9 mouse cellular contexts compared by ENCODE assay signal in genomic region chr19:7441493-7441892, GRCm38 (mm10). TPM values are rescaled to one million over a fixed set of nuclear protein-coding genes. Genes with fewer than 3 reads are reported as not detected.
DNase-seq lines count a peak whose midpoint lies in the region; ATAC-seq and TF ChIP-seq lines count a peak whose summit lies in the region.
"Had no signal": no experiment of that assay in that cellular context is flagged by ENCODE, and none has a peak within 500 bp of the region (broad histone marks: within the 10 kb centered on the region; RNA-seq: fewer than 3 reads in every experiment).

No protein-coding gene starts in this region.

- 59% methylated on average over 14 of the region's 14 CpGs for WGBS in limb, embryonic 10.5 days
- WGBS in midbrain, postnatal 0 days, result 67% methylated on average over 14 of the region's 14 CpGs

- ATAC-seq in midbrain, postnatal 0 days (ENCODE audit: low FRiP score), result 0 out of 2 replicates have a peak, but pooled peaks have one; percentile 13

- no peaks in the 10 kb centered on the region for H3K36me3 ChIP-seq in ES-Bruce4 (ENCODE audit: control insufficient read depth, insufficient read depth, low read length, poor library complexity, severe bottlenecking)
- H3K36me3 ChIP-seq in limb, embryonic 10.5 days, result peaks cover 8% of the 10 kb centered on the region
- no peaks in the 10 kb centered on the region for H3K36me3 ChIP-seq in midbrain, postnatal 0 days (ENCODE audit: insufficient read depth, low read length)
- H3K36me3 ChIP-seq: stomach, embryonic 15.5 days had no signal

- H3K4me1 ChIP-seq in ES-Bruce4 (ENCODE audit: control insufficient read depth, insufficient read depth, low read length), result no peaks in the 10 kb centered on the region
- H3K4me1 ChIP-seq in limb, embryonic 10.5 days, result peaks cover 4% of the 10 kb centered on the region; the same call in 1 of the 2 replicates
- no peaks in the 10 kb centered on the region for H3K4me1 ChIP-seq in midbrain, postnatal 0 days (ENCODE audit: insufficient read depth, low read length)

- TF ChIP-seq CTCF in ES-Bruce4 (IDR thresholded peaks at IDR 0.05; ENCODE audit: low read depth, low read length), result no peak
- TF ChIP-seq CTCF in midbrain, postnatal 0 days (IDR thresholded peaks at IDR 0.05), result peak; percentile 75

- peak overlapping the region; percentile 54 for H3K9ac ChIP-seq in ES-Bruce4 (ENCODE audit: low read depth, poor library complexity, severe bottlenecking)
- no peak overlapping the region for H3K9ac ChIP-seq in midbrain, postnatal 0 days (replicated peaks; ENCODE audit: low read length, poor library complexity, severe bottlenecking)
- H3K9ac ChIP-seq: stomach, embryonic 15.5 days had no signal

- H3K4me3 ChIP-seq in ES-Bruce4 (ENCODE audit: low read depth, low read length), result peak overlapping the region; percentile 45
- peak overlapping the region; percentile 8; the same call in 1 of the 2 replicates for H3K4me3 ChIP-seq in limb, embryonic 10.5 days
- H3K4me3 ChIP-seq in midbrain, postnatal 0 days (ENCODE audit: low read depth, low read length), result no peak overlapping the region
- H3K4me3 ChIP-seq: stomach, embryonic 15.5 days had no signal

- intact Hi-C loops in heart, postnatal 25 days (cut with DNase I), result loop anchor here (5.0 kb wide), 1 partner anchor 41 kb away; the partner anchor contains the start of gene Rtn3

- peak; percentile 62 for DNase-seq in heart, adult 8-10 months (ENCODE audit: low spot score)
- DNase-seq in heart, postnatal 25 days (ENCODE audit: low spot score), result no peak
- peak; percentile 73 to 81 for DNase-seq in cerebellum, postnatal 10 days
- peak; percentile 20 to 64 for DNase-seq in gastrocnemius, postnatal 4 days (ENCODE audit: low spot score in 2 of 2)
- peak; percentile 57 for DNase-seq in limb, embryonic 10.5 days (ENCODE audit: low spot score)
- peak; percentile 69 for DNase-seq in midbrain, postnatal 0 days (ENCODE audit: low spot score)
- DNase-seq in thymus, postnatal 0 days (ENCODE audit: low spot score), result peak; percentile 73

- TF ChIP-seq POLR2A in ES-Bruce4 (IDR thresholded peaks at IDR 0.05; ENCODE audit: insufficient read depth, low read length), result no peak

- H3K27ac ChIP-seq in ES-Bruce4 (ENCODE audit: insufficient read depth, low read length), result no peak overlapping the region
- no peak overlapping the region for H3K27ac ChIP-seq in limb, embryonic 10.5 days
- H3K27ac ChIP-seq in midbrain, postnatal 0 days (ENCODE audit: low read depth, low read length), result no peak overlapping the region
- H3K27ac ChIP-seq: stomach, embryonic 15.5 days had no signal

- H3K27me3 ChIP-seq in ES-Bruce4 (ENCODE audit: control insufficient read depth, insufficient read depth, low read length, poor library complexity, severe bottlenecking), result no peaks in the 10 kb centered on the region
- H3K27me3 ChIP-seq in limb, embryonic 10.5 days (ENCODE audit: low read depth, poor library complexity, severe bottlenecking), result no peaks in the 10 kb centered on the region
- no peaks in the 10 kb centered on the region for H3K27me3 ChIP-seq in midbrain, postnatal 0 days (ENCODE audit: insufficient read depth, low read length)
- H3K27me3 ChIP-seq: stomach, embryonic 15.5 days had no signal

- TF ChIP-seq EP300 in ES-Bruce4 (IDR thresholded peaks at IDR 0.05; ENCODE audit: insufficient read depth, low read depth, low read length), result no peak

- no peak overlapping the region for H3K4me2 ChIP-seq in midbrain, postnatal 0 days (ENCODE audit: low read depth, low read length, poor library complexity, severe bottlenecking)
- H3K4me2 ChIP-seq: stomach, embryonic 15.5 days had no signal

- H3K9me3 ChIP-seq in ES-Bruce4 (replicated peaks; ENCODE audit: control insufficient read depth, insufficient read depth, low read length, poor library complexity, severe bottlenecking), result no peaks in the 10 kb centered on the region
- H3K9me3 ChIP-seq in limb, embryonic 10.5 days (replicated peaks), result no peaks in the 10 kb centered on the region
- no peaks in the 10 kb centered on the region for H3K9me3 ChIP-seq in midbrain, postnatal 0 days (ENCODE audit: low read length)
- H3K9me3 ChIP-seq: stomach, embryonic 15.5 days had no signal

RNA-seq across cellular contexts. Expression of gene 2700081O15Rik, which starts 24.1 kb away (rescaled TPM):
- 10 to 100 TPM; 11.5 to 12.0 (median 11.8) TPM for total RNA-seq in heart, adult 8-10 months (2022)
- 10 to 100 TPM; 15.8 to 18.7 TPM for total RNA-seq in heart, postnatal 25 days (2021)
- polyA plus RNA-seq in ES-Bruce4 (2011; ENCODE audit: insufficient read depth, insufficient read length, low read depth, missing spikeins), result 6.2 and 7.5 TPM in 2 replicates
- 10 to 100 TPM; 34.4 to 34.7 TPM for total RNA-seq in gastrocnemius, postnatal 4 days (2021)
- 5.0 and 6.8 TPM in 2 replicates for polyA plus RNA-seq in limb, embryonic 10.5 days (2016; fragmentation: Nextera tagmentation; extraction: Ambion mirVana)
- 108 and 112 TPM in 2 replicates for total RNA-seq in midbrain, postnatal 0 days (2014; rRNA removed)
- polyA plus RNA-seq in midbrain, postnatal 0 days (2015; fragmentation: Nextera tagmentation; extraction: Ambion mirVana), result 7.6 and 8.1 TPM in 2 replicates
- polyA plus RNA-seq in thymus, postnatal 0 days (2015; fragmentation: Nextera tagmentation; extraction: Ambion mirVana), result 5.8 and 7.1 TPM in 2 replicates

RNA-seq across cellular contexts. Expression of gene Rtn3, which starts 41.6 kb away (rescaled TPM):
- total RNA-seq in heart, adult 8-10 months (2022), result 10 to 100 TPM; 68.0 to 76.0 (median 73.0) TPM
- total RNA-seq in heart, postnatal 25 days (2021), result 10 to 100 TPM; 75.1 to 82.8 TPM
- 162 and 178 TPM in 2 replicates for polyA plus RNA-seq in ES-Bruce4 (2011; ENCODE audit: insufficient read depth, insufficient read length, low read depth, missing spikeins)
- 10 to 100 TPM; 75.2 to 76.0 TPM for total RNA-seq in gastrocnemius, postnatal 4 days (2021)
- 95.7 and 103 TPM in 2 replicates for polyA plus RNA-seq in limb, embryonic 10.5 days (2016; fragmentation: Nextera tagmentation; extraction: Ambion mirVana)
- 420 and 473 TPM in 2 replicates for total RNA-seq in midbrain, postnatal 0 days (2014; rRNA removed)
- 741 and 750 TPM in 2 replicates for polyA plus RNA-seq in midbrain, postnatal 0 days (2015; fragmentation: Nextera tagmentation; extraction: Ambion mirVana)
- 192 and 207 TPM in 2 replicates for polyA plus RNA-seq in thymus, postnatal 0 days (2015; fragmentation: Nextera tagmentation; extraction: Ambion mirVana)

RNA-seq across cellular contexts. Expression of gene Atl3, which starts 52.3 kb away (rescaled TPM):
- 10 to 100 TPM; 10.2 to 13.2 (median 12.8) TPM for total RNA-seq in heart, adult 8-10 months (2022)
- 10 to 100 TPM; 15.5 to 19.2 TPM for total RNA-seq in heart, postnatal 25 days (2021)
- polyA plus RNA-seq in ES-Bruce4 (2011; ENCODE audit: insufficient read depth, insufficient read length, low read depth, missing spikeins), result 51.3 and 53.5 TPM in 2 replicates
- total RNA-seq in gastrocnemius, postnatal 4 days (2021), result 10 to 100 TPM; 38.6 to 43.5 TPM
- 7.6 and 7.7 TPM in 2 replicates for polyA plus RNA-seq in limb, embryonic 10.5 days (2016; fragmentation: Nextera tagmentation; extraction: Ambion mirVana)
- total RNA-seq in midbrain, postnatal 0 days (2014; rRNA removed), result 10.2 and 18.5 TPM in 2 replicates
- 5.3 and 5.5 TPM in 2 replicates for polyA plus RNA-seq in midbrain, postnatal 0 days (2015; fragmentation: Nextera tagmentation; extraction: Ambion mirVana)
- 14.0 and 14.6 TPM in 2 replicates for polyA plus RNA-seq in thymus, postnatal 0 days (2015; fragmentation: Nextera tagmentation; extraction: Ambion mirVana)

RNA-seq across cellular contexts. Expression of gene Spindoc, which starts 58.7 kb away (rescaled TPM):
- total RNA-seq in heart, adult 8-10 months (2022), result 10 to 100 TPM; 13.3 to 15.1 (median 13.8) TPM
- 10 to 100 TPM; 14.1 to 17.5 TPM for total RNA-seq in heart, postnatal 25 days (2021)
- 43.8 and 56.3 TPM in 2 replicates for polyA plus RNA-seq in ES-Bruce4 (2011; ENCODE audit: insufficient read depth, insufficient read length, low read depth, missing spikeins)
- total RNA-seq in gastrocnemius, postnatal 4 days (2021), result 10 to 100 TPM; 18.2 to 20.1 TPM
- polyA plus RNA-seq in limb, embryonic 10.5 days (2016; fragmentation: Nextera tagmentation; extraction: Ambion mirVana), result 47.0 and 48.5 TPM in 2 replicates
- 35.2 and 38.8 TPM in 2 replicates for total RNA-seq in midbrain, postnatal 0 days (2014; rRNA removed)
- polyA plus RNA-seq in midbrain, postnatal 0 days (2015; fragmentation: Nextera tagmentation; extraction: Ambion mirVana), result 19.2 and 19.8 TPM in 2 replicates
- polyA plus RNA-seq in thymus, postnatal 0 days (2015; fragmentation: Nextera tagmentation; extraction: Ambion mirVana), result 28.6 and 35.2 TPM in 2 replicates
